Mouse (Mus musculus): ENCODE data around the gene Pth2.

Gene Pth2

GRCm38 (mm10) chr7:45231192-45231591 is 50.4 kb downstream of the Pth2 start:
- CTCF ChIA-PET, result interaction anchor here (0.6 to 0.7 kb wide), 3 partner anchors 9 to 179 kb away, joined by 3 to 4 read pairs (median 3); partner anchors contain the start of gene Prr12
